Mouse (Mus musculus) gastrocnemius, adult 2 months (tissue): ENCODE measurements at regions not wholly inside any gene's neighbourhood (a gene's known extent, or its start where the extent isn't known, plus 50 kb on each side); places are given as distances from the start of the nearest gene placed in this dataset.

Experiments
- DNase-seq: peaks from one replicate; pipeline ENCODE4 v3.0.0; 2022
- H3K27ac ChIP-seq: fragments of 200-600 bp; 2 replicates; pipeline ENCODE4 v1.8.1; 2022; ENCODE audit warnings: mild to moderate bottlenecking
- H3K4me3 ChIP-seq: fragments of 200-600 bp; 2 replicates; pipeline ENCODE4 v1.8.1; 2022; ENCODE audit warnings: mild to moderate bottlenecking, moderate library complexity
- CTCF ChIP-seq: fragments of 200-600 bp; IDR thresholded peaks from 2 replicates; pipeline ENCODE4 v1.8.1; 2022; ENCODE audit warnings: antibody characterized with exemption, mild to moderate bottlenecking, moderate library complexity
- intact Hi-C: fragments of 180-260 bp; cut with DNase I; formaldehyde crosslinking; loops from one replicate; pipeline ENCODE4 v1.15.1; 2025

GRCm38 (mm10) chr13:11210109-11210508 lies 849.5 kb upstream of the Chrm3 start:
- TF ChIP-seq CTCF, result no peak
- intact Hi-C loops, result no loop called here
- no peak overlapping the region for H3K4me3 ChIP-seq
- no peak for DNase-seq
- no peak overlapping the region for H3K27ac ChIP-seq

- Histone ChIP-seq H3K27ac (no peak overlapping the region), H3K4me3 (no peak overlapping the region)
- intact Hi-C loops, result no loop called here
- TF ChIP-seq CTCF, result no peak
- no peak for DNase-seq
These were observed 844.7 kb upstream of the Chrm3 start for GRCm38 (mm10) chr13:11205216-11205786.

DNA sequence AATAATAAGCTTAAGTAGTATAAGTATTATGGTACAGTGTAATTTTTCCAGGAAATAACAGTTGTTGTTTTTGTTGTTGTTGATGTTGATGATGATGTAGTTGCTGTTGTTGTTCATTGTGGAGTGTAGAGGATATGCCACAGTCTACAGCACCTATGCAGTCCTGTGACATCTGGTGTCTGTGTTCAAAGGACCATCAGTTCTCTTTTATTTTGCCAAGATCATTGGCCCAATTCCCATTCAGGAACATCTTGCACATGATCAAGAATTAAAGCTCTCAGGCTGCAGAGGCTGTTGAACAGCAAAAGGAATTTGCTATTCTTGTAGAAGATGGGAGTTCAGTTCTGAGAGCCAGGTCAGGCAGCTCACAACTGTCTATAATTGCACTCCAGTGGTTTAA lies 841.3 kb upstream of the Chrm3 start:
- no peak overlapping the region for H3K27ac ChIP-seq
- H3K4me3 ChIP-seq, result no peak overlapping the region
- intact Hi-C loops, result no loop called here
- TF ChIP-seq CTCF, result no peak
- DNase-seq, result no peak

DNA sequence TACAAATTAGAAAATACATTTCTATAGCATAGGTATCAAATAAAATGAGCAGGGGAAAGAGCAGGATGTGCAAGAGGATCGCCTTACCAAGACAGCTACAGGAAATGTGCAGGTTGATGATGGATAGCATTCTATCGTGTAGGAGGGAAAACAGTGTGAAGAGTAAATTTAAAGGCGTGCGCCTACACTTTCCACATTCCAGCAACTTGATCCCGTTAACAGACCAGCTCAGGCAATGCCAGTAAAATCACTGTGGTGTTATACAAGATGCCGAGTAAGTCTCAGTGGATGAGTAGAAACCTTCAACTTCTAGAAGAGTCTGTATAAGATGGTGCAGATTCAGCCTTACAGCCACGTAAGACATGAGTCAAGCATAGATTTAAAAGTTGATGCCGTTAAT lies 831.8 kb upstream of the Chrm3 start:
- intact Hi-C loops, result no loop called here
- H3K4me3 ChIP-seq, result no peak overlapping the region
- no peak for DNase-seq
- H3K27ac ChIP-seq, result no peak overlapping the region
- TF ChIP-seq CTCF, result no peak

DNA sequence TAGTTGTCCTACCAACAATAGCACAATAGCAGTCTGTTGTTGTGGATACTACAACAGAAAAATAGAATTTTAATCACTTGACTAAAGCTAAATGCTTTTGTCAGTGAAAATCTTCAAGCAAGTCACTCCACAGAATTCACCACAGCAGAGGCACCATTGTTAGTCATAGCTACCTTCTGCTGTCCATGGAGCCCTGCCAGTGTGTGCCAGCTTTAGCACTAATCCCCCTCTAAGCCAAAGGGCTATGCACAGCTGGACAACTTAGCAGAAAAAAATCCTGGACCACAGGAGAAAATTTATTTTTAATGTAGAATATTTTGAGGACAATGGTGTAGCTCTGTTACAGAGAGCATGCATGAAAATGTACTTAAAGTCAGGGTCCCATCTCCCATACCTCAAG lies 820.5 kb upstream of the Chrm3 start:
- intact Hi-C loops, result no loop called here
- TF ChIP-seq CTCF, result no peak
- no peak for DNase-seq
- H3K27ac ChIP-seq, result no peak overlapping the region
- no peak overlapping the region for H3K4me3 ChIP-seq

DNA sequence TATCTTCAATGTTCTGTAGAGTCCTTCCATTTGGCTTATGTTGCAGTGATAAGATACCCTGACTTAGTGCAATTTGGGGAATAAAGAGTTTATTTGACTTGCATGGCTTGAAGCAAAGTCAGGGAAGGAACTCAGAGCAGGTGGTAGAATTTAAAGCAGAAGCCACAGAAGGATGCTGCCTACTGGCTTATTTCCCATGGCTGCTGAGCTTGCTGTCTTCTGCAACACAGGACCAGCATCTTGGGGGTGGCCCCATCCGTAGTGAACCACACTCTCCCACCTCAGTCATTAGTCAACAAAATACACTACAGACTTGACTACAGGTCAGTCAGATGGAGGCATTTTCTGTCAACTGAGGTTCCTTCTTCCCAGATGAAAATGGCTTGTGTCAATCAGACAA lies 819.7 kb upstream of the Chrm3 start:
- no peak overlapping the region for H3K4me3 ChIP-seq
- DNase-seq, result no peak
- intact Hi-C loops, result no loop called here
- H3K27ac ChIP-seq, result no peak overlapping the region
- TF ChIP-seq CTCF, result no peak

DNA sequence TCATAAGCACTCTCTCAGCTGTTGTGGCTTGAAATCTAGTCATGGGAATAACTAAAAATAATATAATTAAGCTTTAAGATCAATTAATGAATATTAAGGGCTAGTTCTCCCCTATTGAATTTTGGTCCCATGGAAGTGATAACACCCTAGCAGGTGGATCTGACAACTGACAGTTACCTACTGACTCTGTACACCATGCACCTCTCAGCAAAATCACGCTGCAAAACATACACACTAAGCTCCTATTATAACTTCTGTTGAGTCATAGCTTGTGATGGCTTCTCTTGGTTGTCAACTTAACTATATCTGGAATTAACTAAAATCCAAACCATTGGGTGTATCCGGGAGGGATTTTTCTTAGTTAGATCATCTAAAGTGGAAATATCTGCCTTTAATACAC lies 817.9 kb upstream of the Chrm3 start:
- no peak overlapping the region for H3K4me3 ChIP-seq
- TF ChIP-seq CTCF, result no peak
- H3K27ac ChIP-seq, result no peak overlapping the region
- DNase-seq, result no peak
- intact Hi-C loops, result no loop called here

DNA sequence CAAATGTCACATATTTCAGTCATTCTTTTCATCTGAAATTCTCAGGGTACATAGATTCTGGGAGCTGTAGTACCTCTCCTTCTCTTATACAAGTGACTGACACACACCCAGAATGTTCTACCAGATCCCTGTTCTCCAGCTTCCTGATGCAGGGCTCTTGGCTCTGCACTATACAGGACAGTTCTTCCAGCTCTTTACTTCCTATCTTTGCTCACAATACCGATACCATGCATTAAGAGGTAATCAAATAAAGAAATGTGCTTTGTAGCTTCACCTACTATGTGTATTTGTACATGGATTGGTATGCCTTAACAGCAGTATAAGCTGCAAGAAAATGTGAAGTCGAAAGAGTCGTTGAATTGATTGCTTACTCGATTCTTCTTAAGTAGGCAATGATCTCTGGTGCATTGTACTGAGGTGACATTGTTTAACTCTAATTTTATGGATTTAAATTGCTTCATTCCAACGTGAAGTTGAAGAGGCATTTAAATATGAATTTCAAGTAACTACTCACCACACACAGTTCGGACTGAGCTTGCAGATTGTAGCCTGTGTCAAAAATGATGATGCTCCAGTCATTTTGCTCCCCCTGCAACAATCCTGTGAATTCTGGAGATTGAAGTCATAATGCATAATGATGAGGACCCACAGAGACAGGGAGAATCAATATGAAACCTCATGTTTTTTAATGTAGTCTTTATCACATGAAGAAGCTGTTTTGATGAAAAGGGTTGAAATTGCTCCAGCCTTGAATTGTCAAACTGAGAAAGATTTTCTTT lies 817.2 kb upstream of the Chrm3 start:
- Histone ChIP-seq H3K4me3 (no peak overlapping the region), H3K27ac (no peak overlapping the region)
- no peak for DNase-seq
- no peak for TF ChIP-seq CTCF
- intact Hi-C loops, result no loop called here

GRCm38 (mm10) chr13:11167115-11167514 lies 806.5 kb upstream of the Chrm3 start:
- Histone ChIP-seq H3K27ac (no peak overlapping the region), H3K4me3 (no peak overlapping the region)
- intact Hi-C loops, result no loop called here
- DNase-seq, result no peak
- TF ChIP-seq CTCF, result no peak

DNA sequence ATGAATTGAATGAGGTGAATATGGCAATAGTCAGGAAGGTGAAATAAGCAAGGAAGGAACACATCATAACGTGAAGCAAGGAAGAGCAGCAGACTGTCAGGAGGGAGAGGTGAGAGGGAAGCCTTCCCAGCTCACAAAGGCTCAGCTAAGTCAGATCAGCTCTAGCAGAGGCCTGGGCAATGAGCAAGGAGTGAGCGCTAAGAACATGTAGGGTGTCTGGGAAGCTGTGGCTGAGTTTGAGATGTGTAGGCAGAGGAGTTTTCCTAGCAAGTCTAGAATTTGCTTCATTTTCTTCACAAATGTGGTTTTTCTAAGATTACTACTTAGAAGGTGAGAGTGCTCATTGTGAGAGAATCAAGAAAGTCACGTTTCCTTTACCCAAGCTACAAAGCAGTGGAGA lies 803.5 kb upstream of the Chrm3 start:
- no peak for DNase-seq
- intact Hi-C loops, result no loop called here
- TF ChIP-seq CTCF, result no peak
- H3K27ac ChIP-seq, result no peak overlapping the region
- no peak overlapping the region for H3K4me3 ChIP-seq

DNA sequence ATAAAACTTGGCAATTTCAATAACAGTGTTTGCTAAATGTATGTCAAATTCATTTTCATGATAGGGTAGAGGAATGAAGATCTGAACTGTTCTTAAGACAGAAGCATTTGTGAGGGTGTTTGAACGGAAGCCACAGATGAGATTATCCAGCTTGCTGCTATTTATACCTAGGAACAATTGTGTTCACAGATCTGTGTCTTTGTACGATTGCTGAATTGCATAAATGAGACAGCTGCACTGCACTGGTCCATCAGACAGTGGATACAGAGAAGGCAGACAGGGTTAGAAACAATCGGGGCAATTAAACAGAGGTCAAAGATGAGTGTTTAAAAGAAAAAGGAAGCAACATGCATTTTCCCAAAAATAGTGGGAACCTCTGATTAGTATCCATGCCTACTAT lies 786.6 kb upstream of the Chrm3 start:
- Histone ChIP-seq H3K4me3 (no peak overlapping the region), H3K27ac (no peak overlapping the region)
- intact Hi-C loops, result no loop called here
- no peak for TF ChIP-seq CTCF
- DNase-seq, result no peak

GRCm38 (mm10) chr13:11107693-11108092 lies 747.0 kb upstream of the Chrm3 start:
- Histone ChIP-seq H3K27ac (no peak overlapping the region), H3K4me3 (no peak overlapping the region)
- intact Hi-C loops, result no loop called here
- DNase-seq, result no peak
- TF ChIP-seq CTCF, result no peak

GRCm38 (mm10) chr13:11106426-11106825 lies 745.8 kb upstream of the Chrm3 start:
- intact Hi-C loops, result no loop called here
- no peak for TF ChIP-seq CTCF
- H3K4me3 ChIP-seq, result no peak overlapping the region
- no peak overlapping the region for H3K27ac ChIP-seq
- DNase-seq, result no peak

DNA sequence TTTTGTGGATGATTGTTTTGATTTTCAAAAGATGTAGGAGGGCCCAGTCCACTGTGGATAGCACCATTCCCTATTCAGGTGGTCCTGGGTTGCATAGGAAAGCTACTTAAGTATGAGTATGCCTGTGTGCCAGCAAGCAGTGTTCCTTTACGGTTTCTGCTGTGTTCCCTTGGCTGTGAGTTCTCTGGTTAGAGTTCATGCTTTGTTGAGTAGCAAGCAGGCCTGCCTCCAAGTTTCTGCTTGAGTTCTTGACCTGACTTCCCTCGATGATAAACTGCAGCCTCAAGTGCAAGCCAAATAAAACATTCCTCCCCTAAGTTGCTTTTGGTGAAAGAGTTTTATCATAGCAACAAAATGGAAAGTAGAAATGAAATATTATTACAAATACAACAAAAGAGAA lies 744.9 kb upstream of the Chrm3 start:
- no peak overlapping the region for H3K4me3 ChIP-seq
- intact Hi-C loops, result no loop called here
- no peak for DNase-seq
- H3K27ac ChIP-seq, result no peak overlapping the region
- TF ChIP-seq CTCF, result no peak
